Mouse (Mus musculus) cerebellum, adult 2 months (tissue): ENCODE results near the gene 0610012G03Rik. TPM values are rescaled to one million over a fixed set of nuclear protein-coding genes. Genes with fewer than 3 reads are reported as not detected.

Experiments
- DNase-seq, 2 experiments: peaks; one replicate each; pipeline ENCODE4 v3.0.0; 2021
- H3K27ac ChIP-seq: fragments of 200-500 bp; 2 replicates; pipeline ENCODE4 v1.5.1; 2012; ENCODE audit warnings: low read length, control low read depth, inconsistent platforms; ENCODE audit not compliant: insufficient read depth
- H3K27me3 ChIP-seq: fragments of 200-500 bp; 2 replicates; pipeline ENCODE4 v1.6.1; 2012; ENCODE audit warnings: inconsistent platforms, mild to moderate bottlenecking, low read length, moderate library complexity; ENCODE audit not compliant: control insufficient read depth, insufficient read depth
- H3K4me1 ChIP-seq: fragments of 200-500 bp; 2 replicates; pipeline ENCODE4 v1.6.1; 2011; ENCODE audit warnings: low read length; ENCODE audit not compliant: control insufficient read depth, insufficient read depth
- H3K4me3 ChIP-seq: fragments of 200-500 bp; replicated peaks from 2 replicates; pipeline ENCODE3; 2011; ENCODE audit warnings: mild to moderate bottlenecking, low read depth, low read length, control low read depth; ENCODE audit not compliant: insufficient read depth
- CTCF ChIP-seq: fragments of 200-500 bp; IDR thresholded peaks from 2 replicates; pipeline ENCODE4 v1.5.1; 2011; ENCODE audit warnings: low read depth, mild to moderate bottlenecking, control low read depth, low read length, moderate library complexity, borderline replicate concordance; ENCODE audit not compliant: insufficient read depth
- POLR2A ChIP-seq: fragments of 200-500 bp; IDR thresholded peaks from 2 replicates; pipeline ENCODE4 v1.6.1; 2011; ENCODE audit warnings: low read length, control low read depth, borderline replicate concordance; ENCODE audit not compliant: insufficient read depth
- WGBS: fragments of 180-500 bp; shearing (Covaris S2); methylation state at CpG from one replicate; pipeline ENCODE4 v1.1.7; 2018; 5-methylcytosine and 5-hydroxymethylcytosine counted together
- polyA plus RNA-seq: library from polyadenylated mRNA; depleted of rRNA; stranded (reverse); fragments of >200 nt; gene quantifications from 2 replicates; pipeline ENCODE4 v1.2.3, GENCODE M21; 2012; rRNA removed

Gene 0610012G03Rik
- polyA plus RNA-seq = 66.2 and 70.7 TPM in 2 replicates

- Histone ChIP-seq H3K4me1 (peaks cover 26% of the 10 kb centered on the region), H3K27ac (peak within 1 kb of the TSS; percentile 62), H3K27me3 (no peaks in the 10 kb centered on the region), H3K4me3 (peak within 1 kb of the TSS; percentile 91)
- TF ChIP-seq CTCF (no peak), POLR2A (peak; percentile 92)
- peak; percentile 95 to 97 for DNase-seq
- under 1% methylated on average over 55 of the region's 55 CpGs for WGBS
These were observed at the start of gene 0610012G03Rik, which contains the start of gene Ncbp2 for GRCm38 (mm10) chr16:31948345-31948774. Gene 0610012G03Rik (minus strand): TSS chr16:31948494. Gene Ncbp2 (plus strand): TSS chr16:31948513.

GRCm38 (mm10) chr16:31996371-31996770 lies 48.1 kb upstream of the 0610012G03Rik start:
- Histone ChIP-seq H3K4me1 (no peaks in the 10 kb centered on the region), H3K27me3 (no peaks in the 10 kb centered on the region), H3K27ac (no peak overlapping the region), H3K4me3 (no peak overlapping the region)
- TF ChIP-seq CTCF = no peak
- no peak for TF ChIP-seq POLR2A
- DNase-seq = no peak
- WGBS = 90% methylated on average over 5 of the region's 5 CpGs

GRCm38 (mm10) chr16:31993946-31994345 lies 45.7 kb upstream of the 0610012G03Rik start:
- DNase-seq = no peak
- Histone ChIP-seq H3K4me1 (no peaks in the 10 kb centered on the region), H3K27ac (no peak overlapping the region), H3K27me3 (no peaks in the 10 kb centered on the region), H3K4me3 (no peak overlapping the region)
- TF ChIP-seq POLR2A = no peak
- TF ChIP-seq CTCF = no peak

GRCm38 (mm10) chr16:31993195-31993594 lies 44.9 kb upstream of the 0610012G03Rik start:
- TF ChIP-seq CTCF = no peak
- no peak for TF ChIP-seq POLR2A
- DNase-seq = no peak
- Histone ChIP-seq H3K27me3 (no peaks in the 10 kb centered on the region), H3K27ac (no peak overlapping the region), H3K4me1 (no peaks in the 10 kb centered on the region), H3K4me3 (no peak overlapping the region)
- 88% methylated on average over 4 of the region's 4 CpGs for WGBS

GRCm38 (mm10) chr16:31992039-31992438 lies 43.7 kb upstream of the 0610012G03Rik start:
- Histone ChIP-seq H3K27ac (no peak overlapping the region), H3K27me3 (no peaks in the 10 kb centered on the region), H3K4me1 (no peaks in the 10 kb centered on the region), H3K4me3 (no peak overlapping the region)
- WGBS = 61% methylated on average over 1 of the region's 1 CpGs
- no peak for DNase-seq
- TF ChIP-seq POLR2A (no peak), CTCF (no peak)

- H3K4me1 ChIP-seq = no peaks in the 10 kb centered on the region
- DNase-seq = no peak
- H3K27me3 ChIP-seq = no peaks in the 10 kb centered on the region
- WGBS = 74% methylated on average over 5 of the region's 5 CpGs
- H3K4me3 ChIP-seq = no peak overlapping the region
- no peak for TF ChIP-seq CTCF
- no peak for TF ChIP-seq POLR2A
- H3K27ac ChIP-seq = no peak overlapping the region
These were observed 32.7 kb upstream of the 0610012G03Rik start for GRCm38 (mm10) chr16:31980946-31981345.

GRCm38 (mm10) chr16:31979501-31979900 lies 31.2 kb upstream of the 0610012G03Rik start:
- Histone ChIP-seq H3K4me3 (no peak overlapping the region), H3K27me3 (no peaks in the 10 kb centered on the region), H3K4me1 (no peaks in the 10 kb centered on the region), H3K27ac (no peak overlapping the region)
- TF ChIP-seq CTCF (no peak), POLR2A (no peak)
- WGBS = 95% methylated on average over 3 of the region's 3 CpGs
- DNase-seq = no peak

GRCm38 (mm10) chr16:31975258-31975657 lies 27.0 kb upstream of the 0610012G03Rik start:
- Histone ChIP-seq H3K4me3 (no peak overlapping the region), H3K27ac (no peak overlapping the region), H3K4me1 (no peaks in the 10 kb centered on the region), H3K27me3 (no peaks in the 10 kb centered on the region)
- no peak for TF ChIP-seq POLR2A
- no peak for TF ChIP-seq CTCF
- DNase-seq = no peak
- WGBS = 89% methylated on average over 4 of the region's 4 CpGs
